Mouse (Mus musculus) E14TG2a.4 (cell line): Measurements from ENCODE around the gene Ppp2r1b.

Source experiments
- CTCF ChIP-seq: conservative IDR thresholded peaks from 2 replicates; pipeline ENCODE4 v1.5.1; 2014; ENCODE audit warnings: low read length
- NANOG ChIP-seq: IDR thresholded peaks from 2 replicates; pipeline ENCODE4 v1.6.1; 2014; ENCODE audit warnings: borderline replicate concordance, low read length, mixed read lengths
- POU5F1 ChIP-seq: IDR thresholded peaks from 2 replicates; pipeline ENCODE4 v1.6.1; 2014; ENCODE audit warnings: low read length, borderline replicate concordance

- TF ChIP-seq CTCF: peak; percentile 34
- TF ChIP-seq POU5F1: no peak
- no peak for TF ChIP-seq NANOG
Measured at GRCm38 (mm10) chr9:50800985-50801384, 44.1 kb upstream of the Ppp2r1b start.
